Mouse (Mus musculus) embryonic fibroblast, embryonic 13.5 days (primary cell): ENCODE measurements at regions not wholly inside any gene's neighbourhood (a gene's known extent, or its start where the extent isn't known, plus 50 kb on each side); places are given as distances from the start of the nearest gene placed in this dataset.

Experiments
- H3K27ac ChIP-seq: 2 replicates; pipeline ENCODE4 v1.5.1; 2012; ENCODE audit warnings: low read length, control low read depth, inconsistent platforms; ENCODE audit not compliant: insufficient read depth
- H3K4me1 ChIP-seq: 2 replicates; pipeline ENCODE4 v1.6.1; 2011; ENCODE audit warnings: low read length; ENCODE audit not compliant: control insufficient read depth, insufficient read depth
- H3K4me3 ChIP-seq: 2 replicates; pipeline ENCODE4 v1.5.1; 2011; ENCODE audit warnings: mild to moderate bottlenecking, control low read depth, low read length; ENCODE audit not compliant: insufficient read depth
- CTCF ChIP-seq: IDR thresholded peaks from 2 replicates; pipeline ENCODE4 v1.5.1; 2011; ENCODE audit warnings: mild to moderate bottlenecking, control low read depth, low read length, moderate library complexity, borderline replicate concordance; ENCODE audit not compliant: insufficient read depth
- POLR2A ChIP-seq: IDR thresholded peaks from 2 replicates; pipeline ENCODE4 v1.6.1; 2011; ENCODE audit warnings: low read depth, mild to moderate bottlenecking, control low read depth, low read length, moderate library complexity

DNA sequence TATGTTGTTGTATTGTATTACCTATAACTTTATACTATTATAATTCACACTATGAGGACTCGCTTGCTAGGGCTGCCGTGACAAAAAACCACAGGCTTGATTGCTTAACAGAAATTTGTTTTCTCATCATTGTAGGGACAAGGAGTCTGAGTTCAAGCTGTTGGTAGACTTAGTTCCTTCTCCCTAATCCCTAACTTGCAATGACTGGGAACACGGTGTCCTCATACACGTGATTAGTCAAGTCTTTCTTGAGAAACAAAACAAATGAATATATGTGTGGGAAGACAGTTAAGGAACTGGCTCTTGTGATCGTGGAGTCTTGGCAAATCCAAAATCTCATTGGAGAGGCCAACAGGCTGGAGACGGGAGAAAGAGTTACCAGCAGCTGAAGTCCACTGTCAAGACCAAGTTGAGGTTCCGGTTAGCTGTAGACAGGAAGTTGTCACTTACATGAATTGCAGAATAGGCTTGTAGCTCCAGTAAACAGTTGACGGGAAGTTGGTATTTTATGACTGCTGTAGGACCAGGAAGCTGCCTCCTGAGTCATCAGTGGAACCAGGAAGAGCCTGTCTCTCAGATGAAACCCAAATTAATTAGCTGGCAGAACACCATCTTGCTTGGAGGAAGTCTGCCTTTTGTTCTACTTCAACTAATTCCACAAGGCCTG is 144.9 kb upstream of the Zfand5 start:
- Histone ChIP-seq H3K4me3 (no peak overlapping the region), H3K27ac (no peak overlapping the region), H3K4me1 (no peaks in the 10 kb centered on the region; the same call in 1 of the 2 replicates)
- TF ChIP-seq POLR2A (no peak), CTCF (no peak)

DNA sequence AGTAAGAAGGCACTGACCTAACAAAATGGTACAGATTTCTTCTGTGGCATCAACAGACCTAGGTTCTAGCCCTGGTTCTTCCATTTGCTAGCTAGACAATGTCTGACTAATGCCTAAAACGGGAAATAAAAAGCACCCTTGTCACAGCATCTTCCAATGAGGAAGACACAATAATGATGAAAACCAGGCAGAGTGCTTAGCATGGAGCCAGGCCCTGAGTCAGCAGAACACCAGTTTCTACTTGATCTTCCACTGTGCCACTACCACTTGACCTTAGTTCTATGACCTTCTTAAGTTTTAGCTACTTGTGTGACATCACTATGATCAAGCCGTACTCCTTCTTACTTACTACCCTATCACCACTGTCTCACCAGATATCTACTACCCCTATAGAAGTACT is 145.4 kb upstream of the Zfand5 start:
- Histone ChIP-seq H3K4me1 (no peaks in the 10 kb centered on the region; the same call in 1 of the 2 replicates), H3K27ac (no peak overlapping the region), H3K4me3 (no peak overlapping the region)
- no peak for TF ChIP-seq POLR2A
- no peak for TF ChIP-seq CTCF

DNA sequence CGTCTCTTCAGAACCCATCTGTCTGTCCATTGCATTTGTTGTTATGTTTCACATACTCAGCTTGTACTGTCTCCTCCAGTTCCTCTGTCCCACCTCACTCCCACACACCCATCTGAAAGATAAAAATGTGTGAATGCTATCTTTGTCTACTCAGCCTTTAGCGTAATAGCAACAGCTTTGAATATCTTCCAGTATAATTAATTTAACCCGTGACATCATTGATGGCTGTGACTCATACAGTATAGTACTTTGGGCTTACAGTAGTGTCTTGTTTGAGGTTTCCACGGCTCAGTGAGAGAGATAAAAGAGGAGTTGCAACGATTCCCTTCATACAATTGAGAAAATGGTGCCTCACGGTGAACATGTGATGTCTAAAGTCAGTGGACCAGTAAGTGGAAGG is 152.6 kb upstream of the Zfand5 start:
- no peak for TF ChIP-seq CTCF
- TF ChIP-seq POLR2A, result no peak
- Histone ChIP-seq H3K4me1 (no peaks in the 10 kb centered on the region), H3K27ac (no peak overlapping the region), H3K4me3 (no peak overlapping the region)

DNA sequence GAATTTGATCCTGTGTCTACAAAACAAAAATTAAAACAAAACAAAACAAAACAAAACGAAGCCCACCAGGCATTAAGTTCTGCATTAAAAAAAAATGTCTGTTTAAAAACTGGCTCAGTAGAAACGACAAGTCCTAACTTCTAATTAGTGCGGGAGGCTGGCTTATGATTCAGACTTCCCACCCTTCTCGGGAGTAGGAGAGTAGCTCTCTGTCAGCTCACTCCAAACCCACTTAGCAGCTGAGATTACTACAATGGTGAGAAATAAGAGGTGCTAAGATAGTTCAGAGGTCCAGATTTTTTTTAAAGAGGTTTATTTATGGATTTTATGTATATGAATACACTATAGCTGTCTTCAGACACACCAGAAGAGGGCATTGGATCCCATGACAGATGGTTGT is 153.3 kb upstream of the Zfand5 start:
- TF ChIP-seq CTCF, result no peak
- TF ChIP-seq POLR2A, result no peak
- no peak overlapping the region for H3K27ac ChIP-seq
- H3K4me1 ChIP-seq, result no peaks in the 10 kb centered on the region
- H3K4me3 ChIP-seq, result no peak overlapping the region

DNA sequence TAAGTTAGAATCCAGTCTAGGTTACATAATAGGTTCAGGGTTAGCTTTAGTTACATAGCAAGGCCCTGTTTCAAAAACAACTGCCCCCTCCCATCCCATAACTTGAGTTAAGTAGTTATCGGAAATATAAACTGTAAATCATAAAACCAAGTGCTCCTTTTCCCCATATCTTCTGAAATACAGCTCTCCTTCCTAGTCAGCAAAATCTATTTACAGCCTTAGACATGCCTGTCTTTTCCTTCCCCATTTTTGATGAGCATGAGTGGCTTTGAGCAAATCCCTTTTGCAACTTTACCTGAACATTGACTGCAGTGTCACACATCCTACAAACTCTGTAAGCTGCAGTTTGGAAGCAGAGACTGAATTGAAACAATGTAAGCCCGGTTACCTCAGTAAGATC is 156.4 kb upstream of the Zfand5 start:
- no peak overlapping the region for H3K27ac ChIP-seq
- TF ChIP-seq CTCF (no peak), POLR2A (no peak)

DNA sequence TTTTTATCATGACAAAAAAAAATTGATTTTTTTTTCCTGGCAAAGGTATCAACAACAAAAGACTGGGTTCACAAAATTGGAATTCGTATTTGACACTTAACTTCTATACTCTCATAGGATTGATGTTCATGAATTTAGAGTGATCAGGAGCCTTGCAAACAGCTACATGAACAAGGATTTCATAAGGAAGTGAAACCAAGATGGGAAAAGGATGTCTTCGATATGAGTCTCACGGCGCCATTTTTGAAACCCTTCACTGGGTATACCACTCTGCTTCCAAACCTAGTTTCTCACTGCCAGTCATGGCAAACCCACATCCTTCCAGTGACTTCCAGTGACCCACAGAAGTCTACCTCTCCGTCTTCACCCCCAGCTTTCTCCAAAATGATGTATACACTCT is 157.8 kb upstream of the Tmc1 start:
- no peak overlapping the region for H3K4me3 ChIP-seq
- TF ChIP-seq POLR2A (no peak), CTCF (no peak)
- peaks cover 1% of the 10 kb centered on the region for H3K4me1 ChIP-seq
- no peak overlapping the region for H3K27ac ChIP-seq

More for the DNA sequence above, 156.4 kb upstream of the Zfand5 start:
- H3K4me3 ChIP-seq, result no peak overlapping the region
- H3K4me1 ChIP-seq, result no peaks in the 10 kb centered on the region

DNA sequence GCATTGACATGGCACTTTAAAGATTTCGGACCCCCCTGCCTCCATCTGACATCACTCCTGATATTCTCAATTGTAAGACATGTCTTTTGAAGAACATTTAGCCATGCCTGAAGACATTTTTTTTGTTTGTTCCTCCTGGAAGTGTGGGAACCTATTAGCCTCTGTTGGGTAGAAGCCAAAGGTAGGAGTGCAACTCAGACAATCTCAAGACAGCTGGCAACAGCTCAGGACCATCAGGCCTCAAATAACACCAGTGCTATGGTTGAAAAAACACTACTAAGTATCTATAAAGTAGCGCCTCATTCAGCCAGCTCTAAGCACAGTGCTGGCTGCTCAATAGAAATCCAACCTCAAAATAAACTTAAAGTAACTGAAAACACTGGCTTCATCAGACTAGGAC is 154.3 kb upstream of the Tmc1 start:
- peaks cover 13% of the 10 kb centered on the region for H3K4me1 ChIP-seq
- TF ChIP-seq POLR2A (no peak), CTCF (no peak)
- no peak overlapping the region for H3K4me3 ChIP-seq
- no peak overlapping the region for H3K27ac ChIP-seq

DNA sequence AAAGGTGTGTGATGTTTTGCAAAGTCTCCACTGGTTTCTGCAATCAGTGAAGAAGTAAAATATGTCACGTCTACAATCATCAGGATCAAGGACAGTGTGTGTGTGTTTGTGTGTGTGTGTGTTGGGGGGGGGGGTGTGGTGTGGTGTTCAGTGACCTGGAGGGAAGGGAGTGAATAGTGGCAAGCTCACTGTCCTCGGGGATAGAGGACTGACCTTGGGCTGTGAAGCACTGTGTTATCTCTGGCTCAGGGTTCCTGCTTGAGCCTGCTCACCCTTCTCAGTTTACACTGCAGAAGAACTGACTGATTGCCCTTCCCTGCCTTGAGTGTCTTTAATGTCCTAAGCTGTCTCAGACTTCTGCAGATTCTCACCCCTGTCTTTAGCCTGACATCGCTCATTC is 153.7 kb upstream of the Tmc1 start:
- no peak overlapping the region for H3K27ac ChIP-seq
- peaks cover 13% of the 10 kb centered on the region for H3K4me1 ChIP-seq
- H3K4me3 ChIP-seq, result no peak overlapping the region
- TF ChIP-seq CTCF (no peak), POLR2A (no peak)

DNA sequence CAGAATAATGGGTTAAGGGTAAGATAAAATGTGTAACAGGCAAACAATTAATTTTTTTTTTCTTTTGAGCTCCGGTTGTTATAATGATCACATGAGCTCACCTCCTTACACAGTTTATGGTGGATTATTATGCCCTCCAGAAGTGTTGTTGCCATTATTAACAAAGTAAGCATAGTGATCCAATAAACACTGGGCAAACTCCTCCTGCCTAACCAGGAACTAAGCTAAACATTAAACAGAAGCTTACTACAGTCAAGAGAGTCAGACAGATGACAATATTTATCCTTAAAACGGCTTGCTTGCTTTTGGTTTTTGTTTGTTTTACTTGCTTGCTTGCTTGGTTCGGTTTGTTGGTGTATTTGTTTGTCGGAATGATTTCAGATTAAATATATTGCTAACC is 153.3 kb upstream of the Tmc1 start:
- no peak for TF ChIP-seq POLR2A
- TF ChIP-seq CTCF, result no peak
- Histone ChIP-seq H3K4me3 (no peak overlapping the region), H3K4me1 (peaks cover 13% of the 10 kb centered on the region), H3K27ac (no peak overlapping the region)

DNA sequence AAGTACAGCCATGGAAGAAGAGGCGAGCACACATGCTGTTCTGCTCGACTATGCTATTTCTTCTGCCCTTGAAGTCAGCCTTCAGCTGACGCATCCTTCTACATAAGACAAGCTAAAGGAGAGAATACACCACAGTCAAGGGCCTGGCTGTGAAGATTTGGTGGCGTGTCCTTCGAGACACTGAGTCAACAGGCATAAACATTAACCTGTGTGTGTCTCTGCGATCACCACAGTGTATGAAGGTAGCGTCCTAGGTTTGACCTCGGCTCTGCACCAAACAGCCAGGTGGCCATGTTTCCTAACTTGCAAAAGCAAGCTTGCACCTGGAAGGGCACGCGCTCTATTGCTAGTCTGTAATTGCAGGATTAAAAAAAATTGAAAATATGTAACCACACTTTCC is 152.8 kb upstream of the Tmc1 start:
- H3K27ac ChIP-seq, result peak overlapping the region; percentile 37
- H3K4me1 ChIP-seq, result peaks cover 13% of the 10 kb centered on the region
- TF ChIP-seq CTCF (no peak), POLR2A (no peak)
- H3K4me3 ChIP-seq, result no peak overlapping the region

DNA sequence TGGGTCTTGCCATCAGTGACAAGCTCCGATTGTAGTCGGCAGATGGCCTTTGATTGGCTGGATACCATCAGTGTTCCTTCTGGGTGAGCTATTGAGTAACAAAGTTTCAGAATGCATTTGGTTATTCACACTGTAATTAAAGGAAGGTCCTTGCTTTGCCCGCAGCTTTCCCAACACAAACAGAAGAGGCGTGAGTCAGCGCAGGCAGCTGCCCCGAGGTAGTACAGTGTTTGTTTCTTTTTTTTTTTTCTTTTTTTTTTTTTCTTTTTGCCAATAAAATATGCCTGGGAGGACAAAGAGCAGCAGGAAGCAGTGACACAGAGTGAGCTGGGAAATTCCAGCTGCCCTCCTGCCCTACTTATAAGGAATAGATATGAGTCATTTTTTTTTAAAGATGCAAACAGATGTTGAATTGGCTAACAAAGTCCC is 152.3 kb upstream of the Tmc1 start:
- TF ChIP-seq POLR2A, result no peak
- TF ChIP-seq CTCF, result no peak
- peaks cover 13% of the 10 kb centered on the region for H3K4me1 ChIP-seq
- no peak overlapping the region for H3K4me3 ChIP-seq
- H3K27ac ChIP-seq, result peak overlapping the region; percentile 12
